Mouse (Mus musculus) cerebellum, adult 2 months (tissue): ENCODE measurements at regions not wholly inside any gene's neighbourhood (a gene's known extent, or its start where the extent isn't known, plus 50 kb on each side); places are given as distances from the start of the nearest gene placed in this dataset.

ENCODE experiments used
- DNase-seq, 2 experiments: peaks; one replicate each; pipeline ENCODE4 v3.0.0; 2021
- H3K27ac ChIP-seq: fragments of 200-500 bp; 2 replicates; pipeline ENCODE4 v1.5.1; 2012; ENCODE audit warnings: low read length, control low read depth, inconsistent platforms; ENCODE audit not compliant: insufficient read depth
- H3K27me3 ChIP-seq: fragments of 200-500 bp; 2 replicates; pipeline ENCODE4 v1.6.1; 2012; ENCODE audit warnings: inconsistent platforms, mild to moderate bottlenecking, low read length, moderate library complexity; ENCODE audit not compliant: control insufficient read depth, insufficient read depth
- H3K4me1 ChIP-seq: fragments of 200-500 bp; 2 replicates; pipeline ENCODE4 v1.6.1; 2011; ENCODE audit warnings: low read length; ENCODE audit not compliant: control insufficient read depth, insufficient read depth
- H3K4me3 ChIP-seq: fragments of 200-500 bp; replicated peaks from 2 replicates; pipeline ENCODE3; 2011; ENCODE audit warnings: mild to moderate bottlenecking, low read depth, low read length, control low read depth; ENCODE audit not compliant: insufficient read depth
- CTCF ChIP-seq: fragments of 200-500 bp; IDR thresholded peaks from 2 replicates; pipeline ENCODE4 v1.5.1; 2011; ENCODE audit warnings: low read depth, mild to moderate bottlenecking, control low read depth, low read length, moderate library complexity, borderline replicate concordance; ENCODE audit not compliant: insufficient read depth
- POLR2A ChIP-seq: fragments of 200-500 bp; IDR thresholded peaks from 2 replicates; pipeline ENCODE4 v1.6.1; 2011; ENCODE audit warnings: low read length, control low read depth, borderline replicate concordance; ENCODE audit not compliant: insufficient read depth
- WGBS: fragments of 180-500 bp; shearing (Covaris S2); methylation state at CpG from one replicate; pipeline ENCODE4 v1.1.7; 2018; 5-methylcytosine and 5-hydroxymethylcytosine counted together

- 24% methylated on average over 2 of the region's 2 CpGs for WGBS
- Histone ChIP-seq H3K4me3 (no peak overlapping the region), H3K27ac (no peak overlapping the region), H3K4me1 (peaks cover 2% of the 10 kb centered on the region), H3K27me3 (no peaks in the 10 kb centered on the region; the same call in 1 of the 2 replicates)
- DNase-seq = peak in 1 of 2 experiments; percentile 7
- no peak for TF ChIP-seq CTCF
- no peak for TF ChIP-seq POLR2A
Measured at GRCm38 (mm10) chr7:135898876-135899275, 182.7 kb upstream of the Mki67 start.

DNA sequence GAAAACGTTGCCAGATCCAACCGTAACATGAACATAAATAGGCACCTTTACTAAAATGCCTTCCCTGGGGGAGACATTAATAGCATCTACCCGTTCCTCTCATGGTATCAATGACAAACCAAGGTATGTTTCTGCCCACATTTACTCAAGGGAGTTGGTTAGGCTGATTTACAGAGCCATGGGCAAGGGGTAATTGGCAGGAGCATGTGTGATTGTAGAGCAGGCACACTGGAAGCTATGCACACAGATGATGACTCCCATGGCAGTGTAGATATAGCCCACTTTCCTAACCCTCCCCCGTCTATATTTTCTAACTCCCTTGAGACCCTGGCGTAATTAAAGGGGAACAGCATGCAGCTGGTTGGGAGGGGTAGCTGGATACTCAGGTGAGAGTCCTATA is 183.6 kb upstream of the Mki67 start:
- TF ChIP-seq POLR2A (no peak), CTCF (no peak)
- WGBS = 77% methylated on average over 5 of the region's 5 CpGs
- H3K4me3 ChIP-seq = no peak overlapping the region
- peaks cover 2% of the 10 kb centered on the region for H3K4me1 ChIP-seq
- no peak overlapping the region for H3K27ac ChIP-seq
- no peaks in the 10 kb centered on the region; the same call in 1 of the 2 replicates for H3K27me3 ChIP-seq
- DNase-seq = no peak

- H3K4me1 ChIP-seq = peaks cover 2% of the 10 kb centered on the region
- 11% methylated on average over 10 of the region's 10 CpGs for WGBS
- DNase-seq = peak; percentile 8 to 9
- H3K4me3 ChIP-seq = no peak overlapping the region
- H3K27ac ChIP-seq = no peak overlapping the region
- TF ChIP-seq CTCF (no peak), POLR2A (no peak)
- no peaks in the 10 kb centered on the region; the same call in 1 of the 2 replicates for H3K27me3 ChIP-seq
Measured at GRCm38 (mm10) chr7:135900861-135901321, 184.7 kb upstream of the Mki67 start.

DNA sequence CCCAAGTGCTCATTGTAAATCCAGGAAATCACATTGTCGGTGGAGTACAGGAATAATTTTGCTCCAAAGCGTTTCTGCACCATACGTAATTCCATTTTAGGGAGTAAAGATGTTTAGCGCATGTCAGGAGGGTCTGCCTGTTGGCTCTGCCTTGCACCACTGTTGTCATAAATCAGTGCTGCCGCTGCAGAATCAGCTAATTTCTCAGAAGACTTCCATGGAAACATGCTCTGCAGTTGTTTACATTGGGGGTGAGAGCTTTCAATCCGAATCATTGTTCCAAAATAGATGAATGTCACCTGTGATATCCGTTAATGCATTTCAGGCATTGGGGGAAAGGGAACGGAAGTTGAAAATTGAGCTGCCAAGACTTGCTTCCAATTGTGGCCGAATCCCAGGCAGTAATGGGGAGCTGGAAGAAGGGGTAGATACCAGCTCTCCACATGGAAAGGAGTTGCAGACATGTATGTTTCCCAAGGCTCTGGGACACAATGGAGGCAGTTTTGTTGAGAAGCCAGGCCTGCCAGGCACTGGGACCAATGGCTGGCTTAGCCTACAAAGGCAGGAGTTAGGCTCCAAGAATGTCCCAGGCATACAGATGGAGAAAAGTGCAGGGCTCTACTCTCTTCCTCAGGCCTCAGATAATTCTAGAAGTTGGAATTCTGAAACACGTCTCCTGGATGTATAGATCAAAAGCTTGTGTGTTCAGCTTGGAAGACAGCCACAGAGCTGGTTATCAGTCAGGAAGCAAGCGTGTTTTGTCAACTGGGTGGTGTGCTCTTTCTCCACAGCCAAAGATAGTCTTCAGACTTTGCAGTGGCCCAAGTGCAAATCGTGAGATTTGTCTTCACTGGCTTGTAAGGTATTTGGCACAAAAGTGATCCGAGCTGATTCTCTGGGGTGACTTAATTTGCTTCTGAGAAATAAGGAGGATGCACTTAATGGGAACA is 186.2 kb upstream of the Mki67 start:
- no peak for TF ChIP-seq CTCF
- no peak for TF ChIP-seq POLR2A
- no peaks in the 10 kb centered on the region; the same call in 1 of the 2 replicates for H3K27me3 ChIP-seq
- no peak overlapping the region for H3K4me3 ChIP-seq
- H3K4me1 ChIP-seq = peaks cover 2% of the 10 kb centered on the region
- WGBS = 88% methylated on average over 13 of the region's 13 CpGs
- DNase-seq = no peak
- no peak overlapping the region for H3K27ac ChIP-seq

GRCm38 (mm10) chr7:135911376-135911775 is 195.2 kb upstream of the Mki67 start:
- no peak overlapping the region for H3K27ac ChIP-seq
- TF ChIP-seq CTCF (no peak), POLR2A (no peak)
- no peaks in the 10 kb centered on the region for H3K4me1 ChIP-seq
- no peaks in the 10 kb centered on the region; the same call in 1 of the 2 replicates for H3K27me3 ChIP-seq
- no peak for DNase-seq
- H3K4me3 ChIP-seq = no peak overlapping the region

DNA sequence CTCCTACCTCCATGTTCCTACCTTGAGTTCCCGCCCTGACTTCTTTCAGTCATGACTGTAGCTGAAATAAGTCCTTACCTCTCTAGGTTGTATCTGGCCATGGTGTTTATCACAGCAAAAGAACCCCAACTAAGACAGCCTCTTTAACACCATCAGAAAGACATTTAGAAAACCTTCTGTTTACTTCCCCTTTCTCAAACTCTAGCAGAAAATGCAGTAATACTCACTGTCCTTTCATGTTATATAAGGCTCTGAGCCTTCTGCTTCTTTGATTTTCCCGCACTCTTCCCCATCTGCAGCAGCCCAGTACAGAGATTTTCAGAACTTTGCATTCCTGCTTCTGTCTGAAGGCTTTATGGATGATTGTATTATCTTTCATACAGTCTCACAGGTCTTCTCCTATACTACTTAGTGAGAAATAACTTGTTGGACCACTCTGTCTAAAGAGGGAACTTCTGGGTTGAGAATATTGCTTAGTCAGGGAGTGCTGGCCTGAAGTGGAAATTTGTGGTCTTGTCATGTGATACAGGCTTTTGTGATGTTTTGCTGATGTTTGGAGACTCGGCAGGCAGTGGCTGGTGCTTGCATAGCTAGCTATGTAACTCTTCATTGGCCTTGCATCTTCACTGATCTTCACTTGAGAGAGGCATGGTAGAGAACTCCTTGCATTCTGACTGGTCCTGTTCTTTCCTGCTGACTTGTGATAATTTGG is 197.9 kb upstream of the Mki67 start:
- no peak overlapping the region for H3K4me3 ChIP-seq
- no peak for DNase-seq
- H3K27ac ChIP-seq = no peak overlapping the region
- H3K27me3 ChIP-seq = no peaks in the 10 kb centered on the region; the same call in 1 of the 2 replicates
- TF ChIP-seq POLR2A (no peak), CTCF (no peak)
- WGBS = 85% methylated on average over 3 of the region's 3 CpGs
- H3K4me1 ChIP-seq = no peaks in the 10 kb centered on the region

- H3K27me3 ChIP-seq = no peaks in the 10 kb centered on the region; the same call in 1 of the 2 replicates
- WGBS = 78% methylated on average over 7 of the region's 7 CpGs
- TF ChIP-seq CTCF (no peak), POLR2A (no peak)
- H3K4me1 ChIP-seq = no peaks in the 10 kb centered on the region
- H3K27ac ChIP-seq = no peak overlapping the region
- H3K4me3 ChIP-seq = no peak overlapping the region
- no peak for DNase-seq
Measured at GRCm38 (mm10) chr7:135923876-135924275, 207.7 kb upstream of the Mki67 start.

DNA sequence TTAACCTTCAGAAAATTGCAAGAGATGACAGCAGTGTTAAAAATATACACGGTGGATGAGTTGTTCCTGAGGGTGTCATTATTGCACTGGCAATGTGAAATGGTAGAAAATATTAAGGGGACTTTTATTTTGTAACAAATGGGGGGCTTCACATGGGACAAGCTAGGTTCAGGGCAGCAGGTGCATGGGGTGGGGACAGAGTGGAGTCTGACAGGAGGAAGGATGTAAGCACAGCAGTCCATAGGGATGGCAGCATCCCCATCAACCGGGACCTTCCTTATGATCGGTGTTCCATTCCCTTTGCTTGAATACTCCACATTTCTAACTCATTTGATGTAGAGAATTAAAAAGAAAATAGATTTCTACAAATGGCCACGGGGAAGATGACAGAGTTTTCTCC is 208.5 kb upstream of the Mki67 start:
- WGBS = 47% methylated on average over 4 of the region's 4 CpGs
- no peak overlapping the region for H3K4me3 ChIP-seq
- no peaks in the 10 kb centered on the region; the same call in 1 of the 2 replicates for H3K27me3 ChIP-seq
- no peak for DNase-seq
- H3K27ac ChIP-seq = no peak overlapping the region
- TF ChIP-seq CTCF = no peak
- TF ChIP-seq POLR2A = no peak
- H3K4me1 ChIP-seq = no peaks in the 10 kb centered on the region
